Mouse (Mus musculus) mouse trophoblast stem cell (cell line): ENCODE results near the gene Slc35c1.

Experiments used
- in situ Hi-C, 2 experiments: fragments of 300-500 bp; cut with MseI, MboI; formaldehyde crosslinking; loops; 2 replicates in 1 of 2; 3 replicates in 1 of 2; pipeline ENCODE4 v1.15.1; 2025

Slc35c1 gene

GRCm38 (mm10) chr2:92437875-92438274 is 22.5 kb downstream of the Slc35c1 start:
- in situ Hi-C loops, result no loop called here

- in situ Hi-C loops, result no loop called here
Measured at GRCm38 (mm10) chr2:92437366-92437765, 23.0 kb downstream of the Slc35c1 start.

GRCm38 (mm10) chr2:92435023-92435422 is 25.3 kb downstream of the Slc35c1 start:
- in situ Hi-C loops, result no loop called here

GRCm38 (mm10) chr2:92434375-92434745 is 26.0 kb downstream of the Slc35c1 start:
- in situ Hi-C loops, result no loop called here

- in situ Hi-C loops, result no loop called here
Measured at GRCm38 (mm10) chr2:92433578-92434374, 26.6 kb downstream of the Slc35c1 start, which contains the start of gene Cry2. Cry2 (minus strand) TSS chr2:92434043.

GRCm38 (mm10) chr2:92432299-92433295 is 27.7 kb downstream of the Slc35c1 start:
- in situ Hi-C loops, result no loop called here

- in situ Hi-C loops, result no loop called here
Measured at GRCm38 (mm10) chr2:92431611-92432179, 28.6 kb downstream of the Slc35c1 start.

- in situ Hi-C loops, result no loop called here
Measured at GRCm38 (mm10) chr2:92430723-92431541, 29.4 kb downstream of the Slc35c1 start.

GRCm38 (mm10) chr2:92430089-92430488 is 30.2 kb downstream of the Slc35c1 start:
- in situ Hi-C loops, result no loop called here

GRCm38 (mm10) chr2:92427882-92428281 is 32.5 kb downstream of the Slc35c1 start:
- in situ Hi-C loops, result no loop called here

- in situ Hi-C loops, result no loop called here
Measured at GRCm38 (mm10) chr2:92426426-92426825, 33.9 kb downstream of the Slc35c1 start.

GRCm38 (mm10) chr2:92425366-92425765 is 35.0 kb downstream of the Slc35c1 start:
- in situ Hi-C loops, result no loop called here

- in situ Hi-C loops, result no loop called here
Measured at GRCm38 (mm10) chr2:92424462-92425308, 35.7 kb downstream of the Slc35c1 start.

- in situ Hi-C loops, result no loop called here
Measured at GRCm38 (mm10) chr2:92423702-92424461, 36.5 kb downstream of the Slc35c1 start.

- in situ Hi-C loops, result no loop called here
Measured at GRCm38 (mm10) chr2:92423156-92423555, 37.2 kb downstream of the Slc35c1 start.

GRCm38 (mm10) chr2:92422388-92423135 is 37.8 kb downstream of the Slc35c1 start:
- in situ Hi-C loops, result no loop called here

GRCm38 (mm10) chr2:92421723-92422387 is 38.5 kb downstream of the Slc35c1 start:
- in situ Hi-C loops, result no loop called here

GRCm38 (mm10) chr2:92411705-92412104 is 48.6 kb downstream of the Slc35c1 start:
- in situ Hi-C loops, result no loop called here
